Mouse (Mus musculus) lung, postnatal 36 days (tissue): Measurements from ENCODE around the gene Slc7a6.

Experiments
- DNase-seq: peaks from one replicate; pipeline ENCODE4 v3.0.0; 2022; ENCODE audit warnings: mixed read lengths

The Slc7a6 gene

DNA sequence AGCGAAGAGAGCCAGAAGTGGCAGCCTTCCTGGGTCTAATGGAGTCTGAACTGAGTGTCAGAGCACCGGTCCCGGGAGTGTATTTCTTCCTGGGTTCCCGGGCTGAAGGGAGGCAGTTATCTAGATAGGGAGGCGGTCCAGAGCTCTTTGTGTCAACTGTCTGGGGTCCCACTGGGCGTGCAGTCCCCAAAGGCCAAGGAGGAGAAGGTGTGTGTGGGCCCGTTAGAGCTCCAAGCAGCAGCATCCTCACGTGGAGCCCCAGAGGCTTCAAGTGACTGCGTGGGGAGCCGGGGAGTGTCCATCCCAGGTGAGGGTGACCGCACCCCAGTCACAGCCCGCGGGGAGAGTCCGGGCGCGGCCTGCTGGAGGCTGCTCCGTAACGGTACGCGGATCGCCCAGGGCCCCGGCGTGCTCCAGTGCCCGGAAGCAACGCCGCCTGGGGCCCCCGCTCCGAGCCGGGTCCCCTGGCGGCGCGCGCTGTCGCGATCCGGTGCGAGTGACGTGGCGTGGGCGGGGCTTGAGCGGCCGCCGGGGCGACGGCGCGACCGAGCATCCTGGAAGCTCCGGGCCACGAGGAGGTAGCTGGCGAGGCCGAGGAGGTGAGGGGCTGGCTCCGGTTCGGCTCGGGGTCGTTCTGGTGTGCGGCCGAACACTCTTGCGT is at the start of gene Slc7a6:
Slc7a6 (plus strand) TSS at position 502 of the 661 bp plus-strand sequence.
- peak; percentile 89 for DNase-seq

DNA sequence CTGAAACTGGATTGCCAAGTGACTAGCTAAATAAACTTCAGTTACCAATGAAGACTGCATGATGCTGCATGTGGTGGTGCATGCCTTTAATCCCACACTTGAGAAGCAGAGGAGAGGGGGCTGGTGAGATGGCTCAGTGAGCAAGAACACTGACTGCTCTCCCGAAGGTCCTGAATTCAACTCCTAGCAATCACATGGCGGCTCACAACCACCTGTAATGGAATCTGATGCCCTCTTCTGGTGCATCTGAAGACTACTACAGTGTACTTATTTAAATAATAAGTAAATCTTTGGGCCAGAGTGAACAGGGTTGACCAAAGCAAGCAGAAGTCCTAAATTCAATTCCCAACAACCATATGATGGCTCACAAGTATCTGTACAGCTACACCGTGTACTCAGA is 45.2 kb upstream of the Slc7a6 start:
- DNase-seq = no peak

DNA sequence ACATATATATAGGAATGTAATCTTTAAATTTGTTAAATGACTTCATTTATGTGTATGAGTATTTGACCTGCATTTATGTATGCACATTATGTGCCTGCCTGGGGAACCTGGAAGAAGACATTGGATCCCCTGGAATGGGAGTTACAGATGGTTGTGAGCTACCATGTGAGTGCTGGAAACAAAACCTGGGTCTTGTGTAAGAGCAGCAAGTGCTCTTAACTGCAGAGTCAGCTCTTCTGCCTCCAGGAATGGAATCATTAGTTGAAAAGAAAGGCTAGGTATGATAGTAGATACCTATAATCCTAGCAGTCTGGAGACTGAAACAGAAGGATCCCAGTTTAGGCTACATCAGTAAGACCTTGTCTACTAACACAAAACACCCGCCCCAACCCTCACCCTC is 42.6 kb upstream of the Slc7a6 start:
- DNase-seq = no peak

DNA sequence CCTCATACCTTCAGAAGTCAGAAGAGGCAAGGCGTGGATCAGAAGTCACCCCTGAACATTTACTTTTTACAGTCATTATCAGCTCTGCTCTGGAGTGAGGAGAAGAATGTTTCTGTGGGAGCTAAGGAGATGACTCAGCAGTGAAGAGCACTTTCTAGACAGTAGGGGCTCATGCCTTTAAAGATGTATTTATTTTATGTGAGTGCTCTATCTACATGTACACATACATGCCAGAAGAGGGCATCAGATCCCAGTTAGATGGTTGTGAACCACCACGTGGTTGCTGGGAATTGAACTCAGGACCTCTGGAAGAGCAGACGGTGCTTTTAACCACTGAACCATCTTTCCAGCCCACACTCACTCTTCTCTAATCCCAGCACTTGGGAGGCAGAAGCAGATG is 41.6 kb upstream of the Slc7a6 start:
- DNase-seq = no peak

DNA sequence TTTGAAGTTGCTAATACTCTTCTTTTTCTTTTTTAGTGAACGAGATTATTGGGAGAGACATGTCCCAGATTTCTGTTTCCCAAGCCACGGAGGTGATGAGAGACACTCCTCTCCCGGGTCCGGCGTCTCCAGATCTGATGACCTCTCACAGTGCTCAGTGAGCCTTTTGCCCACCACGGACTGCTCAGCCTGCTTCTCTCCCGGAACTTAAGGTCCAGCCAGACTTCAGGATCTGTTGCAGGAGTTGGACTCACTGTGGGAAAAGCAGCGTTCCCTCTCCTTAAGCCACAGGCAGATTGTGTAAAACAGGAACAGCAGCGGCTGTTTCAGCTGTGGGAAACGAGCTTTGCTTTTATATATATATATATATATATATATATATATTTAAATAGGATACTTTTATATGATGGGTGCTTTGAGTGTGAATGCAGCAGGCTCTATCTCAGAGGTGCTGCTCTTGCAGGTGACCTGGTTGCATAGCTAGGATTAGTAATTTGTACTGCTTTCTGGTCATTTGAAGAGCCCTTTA is 40.7 kb upstream of the Slc7a6 start:
- no peak for DNase-seq

DNA sequence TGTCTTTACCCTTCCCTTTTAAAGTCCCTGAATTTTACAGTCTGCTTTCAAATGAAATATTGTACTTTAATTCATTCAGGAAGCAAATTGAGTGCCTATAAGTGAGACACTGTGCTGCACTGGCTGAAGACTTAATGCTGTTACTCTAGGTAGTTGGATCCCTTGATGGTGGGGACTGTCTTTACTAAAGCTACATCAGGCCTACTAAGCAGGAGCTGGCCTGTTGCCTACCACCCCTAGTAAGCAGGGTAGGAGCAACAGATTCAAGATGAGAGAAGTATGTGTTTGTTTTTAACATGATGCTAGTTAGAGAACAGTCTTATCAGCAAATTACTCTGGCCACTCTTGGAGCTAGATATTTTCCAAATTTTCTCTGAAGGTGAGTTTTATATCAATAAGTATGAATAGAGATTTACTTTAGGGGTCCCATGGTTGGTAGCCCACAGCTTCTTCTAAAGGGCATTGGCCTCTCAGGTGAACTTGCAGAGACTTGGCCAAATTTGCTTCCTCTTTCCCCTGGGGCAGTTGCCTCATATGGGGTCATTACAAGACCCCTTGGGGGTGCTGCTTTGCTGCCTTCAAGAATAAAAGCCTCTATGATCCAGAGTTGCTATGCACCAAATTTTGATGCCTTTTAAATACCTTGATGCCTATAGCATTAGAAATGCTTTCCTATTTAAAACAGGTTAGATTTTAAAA is 39.3 kb upstream of the Slc7a6 start:
- no peak for DNase-seq

DNA sequence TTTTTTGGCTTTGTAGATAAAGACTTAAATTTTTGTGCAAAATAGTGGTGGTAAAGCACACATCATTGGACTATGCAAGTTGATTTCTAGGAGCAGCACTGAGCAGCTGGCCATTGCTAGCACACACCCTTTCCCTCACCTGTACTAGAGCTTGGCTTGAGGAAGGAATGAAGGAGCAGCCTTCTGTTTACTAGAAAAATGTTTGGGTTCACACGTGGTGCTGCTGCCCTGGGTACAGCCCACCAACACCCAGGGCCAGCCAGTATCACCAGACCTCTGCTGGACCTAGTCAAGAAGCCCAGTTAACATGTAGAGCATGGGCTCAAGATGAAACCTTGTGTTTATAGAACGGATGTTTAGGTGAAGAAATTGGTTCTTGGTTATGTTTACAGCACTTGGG is 38.7 kb upstream of the Slc7a6 start:
- no peak for DNase-seq

DNA sequence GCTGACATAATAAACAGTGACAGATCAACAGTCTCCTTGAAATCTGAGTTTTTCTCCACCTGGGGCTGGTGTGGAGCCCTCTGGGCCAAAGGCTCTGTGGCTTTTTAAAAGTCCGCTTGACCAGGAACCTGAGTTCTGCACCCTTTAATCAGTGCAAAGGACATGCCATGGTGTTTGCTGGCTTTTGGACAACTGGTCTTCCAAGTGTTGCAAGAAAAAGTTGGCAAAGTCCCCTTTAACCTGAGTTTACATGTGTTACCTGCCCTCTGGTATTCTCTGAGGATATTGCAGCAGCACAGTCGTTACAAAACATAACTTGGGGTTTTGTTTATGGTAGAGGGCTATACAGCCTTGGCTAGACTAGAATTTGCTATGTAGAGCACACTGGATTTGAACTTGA is 38.2 kb upstream of the Slc7a6 start:
- DNase-seq = no peak

DNA sequence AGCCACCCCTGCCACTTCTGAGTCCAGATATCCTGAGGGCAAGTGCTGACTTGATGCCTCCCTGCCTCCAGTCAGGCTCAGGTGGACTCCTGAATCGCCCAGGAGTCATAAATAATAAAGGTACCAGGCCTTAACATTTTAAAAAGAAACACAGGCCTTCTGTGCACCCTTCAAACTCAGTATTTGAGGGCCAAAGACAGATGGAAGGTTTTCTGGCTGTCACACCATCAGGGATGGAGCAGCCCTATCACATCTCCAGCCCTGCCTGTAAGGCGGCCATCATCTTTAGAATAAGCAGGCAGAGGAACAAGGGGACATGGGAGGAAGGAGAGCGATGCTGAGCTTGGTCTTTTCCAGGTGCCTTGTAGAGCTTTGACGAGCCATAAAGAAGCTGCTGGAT is 37.6 kb upstream of the Slc7a6 start:
- no peak for DNase-seq

DNA sequence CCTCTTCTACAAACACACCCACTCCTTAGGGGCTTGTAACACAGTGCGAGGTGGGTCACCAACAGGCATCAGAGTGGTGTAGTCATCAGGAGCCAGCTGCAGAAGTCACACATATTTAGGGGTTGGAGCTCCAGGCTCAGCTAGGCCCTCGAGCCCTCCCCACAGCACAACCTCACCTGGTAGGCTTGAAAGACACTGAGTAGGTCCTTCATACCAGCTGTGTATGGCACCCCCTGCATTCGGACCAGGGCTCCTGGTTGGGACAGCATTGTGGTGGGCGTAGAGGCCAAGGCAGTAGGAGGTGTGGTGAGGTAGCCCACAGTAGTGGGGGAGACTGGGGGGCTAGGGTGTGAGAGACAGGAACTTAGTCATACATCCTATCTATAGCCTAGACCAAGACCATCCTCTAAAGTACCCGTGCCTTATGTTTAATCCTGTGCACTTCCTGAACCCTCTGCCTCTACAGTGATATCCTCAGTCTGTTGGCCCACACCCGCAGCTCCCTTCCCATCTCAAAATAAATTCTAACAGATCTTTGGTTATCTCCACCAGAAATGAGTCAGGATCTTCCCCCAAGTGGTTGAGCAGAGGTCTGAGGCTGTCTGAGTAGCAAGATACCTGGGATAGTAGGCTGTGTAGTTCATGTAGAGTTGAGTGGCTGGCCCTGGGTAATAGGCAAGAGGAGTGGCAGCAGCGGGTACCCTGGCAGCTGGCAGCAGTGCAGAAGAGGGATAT is 37.0 kb upstream of the Slc7a6 start:
- no peak for DNase-seq

DNA sequence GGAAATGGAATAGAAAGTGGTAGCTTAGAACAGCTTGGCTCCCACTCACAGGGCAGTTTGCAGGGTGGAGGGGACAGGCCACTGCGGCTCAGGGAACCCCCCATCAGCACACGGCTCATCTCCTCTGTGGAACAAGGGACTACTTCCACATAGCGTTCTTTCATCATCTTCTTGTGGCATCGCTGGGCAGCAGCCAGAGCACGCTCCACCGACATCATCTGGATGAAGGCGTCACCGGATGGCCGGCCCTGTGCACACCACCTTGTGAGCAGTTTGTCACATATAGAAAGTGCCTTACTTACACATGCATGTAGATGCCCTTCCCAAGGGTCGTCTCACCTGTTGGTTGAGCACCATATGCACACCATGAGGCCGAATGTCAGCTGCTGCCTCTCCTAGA is 36.3 kb upstream of the Slc7a6 start:
- DNase-seq = no peak

DNA sequence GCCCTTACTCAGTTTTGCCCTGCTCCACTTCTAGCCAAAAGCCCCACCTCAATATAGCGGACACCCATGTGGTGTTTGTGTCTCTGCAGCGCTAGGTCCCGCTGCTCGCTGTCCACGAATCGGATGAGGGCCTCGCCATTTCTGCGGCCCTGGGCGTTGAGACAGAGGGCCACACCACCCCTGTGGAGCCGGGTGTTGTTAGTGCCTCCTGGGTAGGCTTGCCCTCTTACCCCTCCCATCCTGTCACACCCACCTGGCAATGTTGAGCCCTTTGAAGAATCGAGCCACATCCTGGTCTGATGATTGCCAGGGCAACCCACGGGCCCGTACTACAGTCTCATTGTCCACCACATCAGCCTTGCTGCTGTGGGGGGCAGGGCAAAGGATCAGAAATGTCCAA is 35.1 kb upstream of the Slc7a6 start:
- no peak for DNase-seq

DNA sequence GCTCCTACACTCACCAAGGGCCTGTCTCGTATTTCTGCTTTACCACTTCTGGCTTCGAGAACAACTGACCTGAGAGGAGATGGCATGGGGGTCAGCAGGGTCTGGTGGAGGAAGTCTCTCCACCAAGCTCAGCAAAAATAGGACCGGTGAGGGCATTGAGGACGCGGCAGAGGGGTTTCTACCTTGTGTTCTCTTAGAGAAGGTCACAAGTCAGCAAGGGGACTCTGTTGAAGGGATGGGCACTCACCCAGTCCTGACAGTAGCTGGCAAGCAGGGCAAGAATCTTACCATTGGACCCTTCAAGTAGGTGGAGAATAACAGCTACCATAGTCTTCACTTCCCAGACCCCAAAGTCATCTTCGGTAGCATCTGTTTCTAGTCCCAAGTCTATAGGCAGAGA is 34.7 kb upstream of the Slc7a6 start:
- no peak for DNase-seq

DNA sequence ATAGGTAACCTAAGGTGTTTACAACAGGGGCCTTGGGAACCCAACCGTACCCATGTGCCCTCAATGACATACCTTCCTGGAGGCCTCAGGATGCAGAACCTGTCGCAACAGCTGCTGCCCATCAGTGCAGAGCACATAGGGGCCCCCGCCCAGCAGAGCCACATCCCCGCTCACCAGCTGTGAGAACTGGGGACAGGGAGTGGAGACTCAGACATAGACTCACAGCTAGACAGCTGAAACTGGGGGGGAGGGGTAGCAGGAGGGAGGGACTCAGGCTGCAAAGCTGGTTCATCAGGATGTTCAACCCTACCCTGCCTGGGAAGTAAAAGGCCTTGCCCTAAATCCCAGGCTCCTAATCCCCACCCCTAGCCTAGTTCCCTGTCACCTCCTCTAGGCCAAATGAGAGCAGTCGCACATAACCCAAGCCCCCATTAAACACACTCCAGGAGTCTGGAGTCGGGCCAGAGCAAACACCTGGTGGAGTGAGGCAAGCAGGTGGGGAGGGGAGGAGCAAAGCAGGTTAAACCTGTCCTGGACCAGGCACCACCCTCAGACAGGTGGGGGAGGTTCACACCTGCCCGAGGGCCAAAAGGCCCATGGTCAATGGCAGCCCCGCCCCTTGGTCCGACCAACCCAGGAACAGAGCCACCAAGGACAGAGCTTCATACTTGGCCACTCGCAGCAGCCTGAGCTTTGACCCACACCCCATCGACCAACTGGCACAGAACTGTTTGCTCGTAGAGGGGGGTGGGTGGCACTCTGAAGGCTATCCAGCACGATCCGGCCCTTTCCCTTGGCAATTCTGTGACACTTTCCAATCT is 33.7 kb upstream of the Slc7a6 start:
- DNase-seq = peak; percentile 96

DNA sequence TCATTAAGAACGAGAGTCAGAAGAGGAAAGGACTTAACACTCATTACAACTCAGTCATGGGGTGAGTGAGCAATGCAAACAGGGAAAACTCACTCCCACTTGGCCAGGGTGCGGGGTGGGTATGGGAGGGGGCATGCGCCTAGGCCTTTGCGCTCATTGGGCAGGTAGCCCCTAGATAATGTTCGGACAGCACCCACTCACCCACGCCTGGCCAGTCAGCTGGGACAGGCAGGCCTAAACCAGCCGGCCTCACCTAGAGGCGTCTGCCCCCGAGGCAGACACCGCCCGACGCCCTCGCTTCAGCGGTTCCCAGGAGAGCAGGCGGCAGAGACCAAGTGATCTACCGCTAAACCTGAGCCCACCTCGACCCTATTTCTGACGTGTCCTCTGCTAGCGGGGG is 33.0 kb upstream of the Slc7a6 start:
- no peak for DNase-seq

DNA sequence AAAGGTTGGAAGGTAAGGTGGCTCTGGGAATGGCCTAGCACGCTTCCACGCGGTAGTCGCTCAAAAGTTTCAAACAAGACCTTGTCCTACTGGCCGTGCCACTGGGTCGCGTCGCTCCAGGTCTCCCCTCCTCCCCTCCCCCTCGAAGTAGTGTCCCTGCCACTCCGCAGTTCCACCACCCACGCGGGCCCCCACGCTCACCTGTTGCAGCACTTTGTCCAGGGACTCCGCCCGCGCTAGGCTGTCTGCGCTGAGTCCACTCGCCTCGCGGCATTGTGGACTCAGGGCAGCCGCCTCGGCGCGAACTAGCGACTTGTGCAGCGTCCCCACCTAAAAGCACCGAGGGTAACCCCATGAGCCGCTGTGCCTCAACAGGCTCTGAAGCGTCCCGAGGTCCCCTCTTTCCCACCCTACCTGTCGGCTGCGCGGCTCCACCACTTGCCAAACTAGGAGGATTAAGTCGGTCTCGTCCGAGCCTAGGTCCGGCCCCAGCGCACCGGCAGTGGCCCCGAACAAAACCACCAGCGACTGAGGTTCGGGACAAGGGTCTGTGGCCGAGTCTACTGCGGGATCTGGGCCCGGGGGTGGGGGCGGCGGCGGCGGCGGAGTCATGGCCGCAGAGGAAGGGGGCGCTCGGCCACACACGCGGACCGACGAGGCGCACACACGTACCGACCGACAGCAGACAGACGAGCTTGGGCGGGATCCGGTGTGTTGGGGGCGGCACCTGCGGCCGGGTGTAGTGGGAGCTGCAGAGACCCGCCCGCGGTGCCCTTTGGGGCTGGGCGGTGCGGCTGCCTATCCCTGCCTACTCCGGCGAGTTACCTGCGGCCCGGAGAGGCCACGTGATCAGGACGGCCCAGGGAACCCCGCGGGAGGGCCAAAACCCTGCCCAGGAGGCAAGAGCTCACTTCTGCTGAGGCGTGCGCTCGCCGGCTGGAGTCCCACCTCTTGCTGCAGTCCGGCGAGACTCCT is 32.2 kb upstream of the Slc7a6 start, which contains the start of gene Esrp2:
Esrp2 (minus strand) TSS at position 819 of the 975 bp plus-strand sequence.
- DNase-seq = peak; percentile 91

DNA sequence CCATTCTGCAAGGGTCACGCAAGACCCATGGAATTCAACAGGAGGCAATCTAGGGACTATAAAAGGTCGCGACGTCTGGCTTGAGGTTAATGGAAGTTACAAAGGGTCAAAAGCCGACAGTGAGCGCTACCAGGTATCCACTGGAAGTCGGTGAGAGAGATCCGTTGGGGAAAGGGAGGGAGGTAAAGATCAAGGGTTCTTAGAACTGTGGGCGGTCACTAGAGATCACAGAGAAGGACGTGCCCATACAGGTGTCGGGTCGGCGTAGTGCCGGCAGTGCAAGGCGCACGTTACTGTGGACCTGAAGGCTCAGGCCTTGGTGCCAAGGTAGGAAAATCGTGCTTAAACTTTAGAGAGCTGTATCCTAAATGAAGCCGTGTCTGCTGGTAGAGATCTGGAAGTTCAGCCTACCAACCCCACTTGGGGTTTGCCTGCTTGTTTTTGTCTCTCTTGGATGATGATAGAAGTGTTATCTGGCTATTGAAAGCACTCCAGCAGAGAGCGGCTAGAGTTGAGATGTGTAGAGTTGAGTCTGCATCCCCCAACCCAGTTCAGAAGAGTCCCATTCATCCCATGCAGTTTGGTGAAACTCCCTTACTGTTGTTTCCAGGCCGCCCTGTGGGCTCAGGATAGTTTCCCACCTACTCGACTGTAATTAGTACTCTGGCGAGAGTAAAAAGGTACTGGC is 31.3 kb upstream of the Slc7a6 start:
- DNase-seq = peak; percentile 62

DNA sequence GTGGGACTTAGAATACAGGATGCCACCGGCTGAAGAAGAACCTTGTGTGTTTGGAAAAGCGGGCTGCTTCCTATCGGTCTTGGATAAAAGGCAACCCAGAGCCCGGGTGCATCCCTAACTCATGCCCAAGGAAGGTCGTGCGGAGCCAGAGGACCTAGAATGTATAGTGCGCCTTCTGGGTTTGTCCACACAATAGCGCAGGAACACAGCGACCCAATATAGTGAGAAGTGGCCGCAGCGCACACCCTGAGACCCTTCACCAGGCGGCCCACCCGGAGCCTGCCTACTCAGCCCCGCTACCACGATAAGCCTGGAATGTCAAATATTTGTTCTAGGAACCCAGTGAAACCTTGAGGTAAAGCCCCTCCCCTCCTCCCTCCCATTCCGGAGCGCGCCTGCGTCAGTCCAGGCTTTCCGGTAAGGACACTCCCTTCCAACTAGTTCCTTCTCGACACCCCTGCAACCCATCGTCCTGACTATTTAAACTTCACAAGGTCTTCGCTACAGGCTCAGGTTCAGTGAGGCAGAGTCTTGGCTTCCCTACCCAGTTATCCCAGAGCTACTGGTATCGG is 30.7 kb upstream of the Slc7a6 start:
- peak; percentile 94 for DNase-seq

DNA sequence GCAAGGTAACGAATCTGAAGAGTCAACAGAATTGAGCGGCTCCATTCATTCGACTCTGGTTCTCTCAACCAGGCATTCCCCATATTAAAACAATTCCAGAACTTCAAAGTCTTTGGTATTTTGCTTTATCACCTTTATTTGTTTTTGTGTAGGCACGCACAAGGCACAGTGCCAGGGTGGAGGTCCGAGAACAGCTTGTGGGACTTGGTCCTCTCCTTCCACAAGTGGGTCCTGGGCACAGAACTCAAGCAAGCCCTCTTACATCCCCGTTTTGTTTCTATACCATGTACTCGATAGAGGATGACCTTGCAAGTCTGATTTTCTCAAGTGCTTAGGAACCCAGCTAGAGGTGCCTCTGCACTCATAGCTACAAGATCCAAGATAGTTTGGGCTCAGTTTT is 30.0 kb upstream of the Slc7a6 start:
- DNase-seq = no peak

DNA sequence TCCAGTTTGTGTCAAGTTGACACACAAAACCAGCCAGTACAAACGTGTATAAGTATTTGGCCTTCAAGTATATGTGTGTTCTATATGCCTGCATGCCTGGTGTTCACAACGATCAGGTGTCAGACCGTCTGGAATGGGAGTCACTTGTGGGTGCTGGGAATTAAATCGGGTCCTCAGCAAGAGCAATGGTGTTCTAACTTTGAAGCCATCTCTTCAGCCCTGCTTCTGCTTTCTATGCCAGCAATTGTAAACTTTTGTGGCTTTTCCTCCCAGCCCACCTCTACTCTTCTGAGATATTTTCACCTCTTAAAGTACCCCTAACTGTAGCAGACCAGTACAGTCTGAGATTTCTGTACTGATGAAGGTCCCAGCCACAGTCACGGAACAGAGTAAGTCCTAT is 28.5 kb upstream of the Slc7a6 start:
- no peak for DNase-seq

DNA sequence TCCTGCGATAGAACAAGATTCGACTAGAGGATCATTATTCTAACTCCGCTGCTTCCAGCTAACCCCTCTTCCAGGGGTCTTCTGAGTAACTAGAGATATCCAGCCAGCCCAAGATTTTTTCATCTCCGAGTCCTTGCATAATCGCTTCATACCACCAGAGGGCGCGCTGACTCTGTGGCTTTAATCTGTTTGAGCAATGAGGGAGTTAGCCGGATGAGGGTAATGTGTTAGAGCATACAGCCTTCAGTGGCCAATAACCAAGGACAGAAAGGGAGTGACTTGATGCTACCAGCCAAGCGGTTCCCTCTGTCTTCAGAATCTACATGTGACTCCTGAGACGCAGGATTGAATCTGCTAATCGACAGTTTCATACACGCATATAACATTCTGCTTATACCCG is 27.9 kb upstream of the Slc7a6 start:
- DNase-seq = peak; percentile 91
